Mouse (Mus musculus) liver, adult 2 months (tissue): ENCODE results near the gene Kank3. TPM values are rescaled to one million over a fixed set of nuclear protein-coding genes. Genes with fewer than 3 reads are reported as not detected.
A peak's percentile ranks its signal among the peaks of the same experiment; 100 is the strongest.

Experiments used
- DNase-seq: peaks from one replicate; pipeline ENCODE4 v3.0.0-alpha.2; 2011; ENCODE audit warnings: low read depth, low spot score; ENCODE audit errors: extremely low read depth
- H3K27ac ChIP-seq: fragments of 200-500 bp; replicated peaks from 2 replicates; pipeline ENCODE4 v1.5.1; 2012; ENCODE audit warnings: low read depth, mild to moderate bottlenecking, control low read depth, inconsistent platforms, low read length; ENCODE audit not compliant: insufficient read depth
- H3K27me3 ChIP-seq: fragments of 200-500 bp; 2 replicates; pipeline ENCODE4 v1.6.1; 2012; ENCODE audit warnings: mild to moderate bottlenecking, moderate library complexity, low read length, inconsistent platforms; ENCODE audit not compliant: control insufficient read depth, insufficient read depth
- H3K36me3 ChIP-seq: fragments of 200-500 bp; 2 replicates; pipeline ENCODE4 v1.6.1; 2012; ENCODE audit warnings: low read length, inconsistent platforms; ENCODE audit not compliant: control insufficient read depth, insufficient read depth
- H3K4me1 ChIP-seq: fragments of 200-500 bp; 2 replicates; pipeline ENCODE4 v1.6.1; 2011; ENCODE audit warnings: low read length; ENCODE audit not compliant: control insufficient read depth, insufficient read depth
- H3K4me3 ChIP-seq: fragments of 200-500 bp; 2 replicates; pipeline ENCODE4 v1.5.1; 2011; ENCODE audit warnings: low read depth, mild to moderate bottlenecking, control low read depth, low read length, moderate library complexity; ENCODE audit not compliant: insufficient read depth
- H3K79me2 ChIP-seq: fragments of 200-500 bp; 2 replicates; pipeline ENCODE4 v1.6.1; 2012; ENCODE audit warnings: inconsistent platforms, mild to moderate bottlenecking, low read length, moderate library complexity; ENCODE audit not compliant: control insufficient read depth, insufficient read depth
- H3K9ac ChIP-seq: fragments of 200-500 bp; 2 replicates; pipeline ENCODE4 v1.6.1; 2012; ENCODE audit warnings: low read depth, mild to moderate bottlenecking, control low read depth, inconsistent platforms, low read length
- CTCF ChIP-seq: fragments of 200-500 bp; IDR thresholded peaks from 2 replicates; pipeline ENCODE4 v1.5.1; 2011; ENCODE audit warnings: low read depth, low read length, control low read depth
- POLR2A ChIP-seq: fragments of 200-500 bp; IDR thresholded peaks from 2 replicates; pipeline ENCODE4 v1.6.1; 2011; ENCODE audit warnings: low read length, control low read depth; ENCODE audit not compliant: insufficient read depth; ENCODE audit errors: extremely low read depth
- WGBS: fragments of 180-500 bp; shearing (Covaris S2); methylation state at CpG from one replicate; pipeline ENCODE4 v1.1.7; 2018; 5-methylcytosine and 5-hydroxymethylcytosine counted together
- polyA plus RNA-seq: library from polyadenylated mRNA; depleted of rRNA; stranded (reverse); fragments of >200 nt; gene quantifications from 2 replicates; pipeline ENCODE4 v1.2.3, GENCODE M21; 2012
- total RNA-seq: library from RNA; depleted of rRNA; stranded (reverse); fragments of >200 nt; gene quantifications from 2 replicates; pipeline ENCODE4 v1.2.3, GENCODE M21; 2014

Gene Kank3
- total and polyA plus RNA-seq, 2 experiments, result 6.0 to 13.4 TPM

DNA sequence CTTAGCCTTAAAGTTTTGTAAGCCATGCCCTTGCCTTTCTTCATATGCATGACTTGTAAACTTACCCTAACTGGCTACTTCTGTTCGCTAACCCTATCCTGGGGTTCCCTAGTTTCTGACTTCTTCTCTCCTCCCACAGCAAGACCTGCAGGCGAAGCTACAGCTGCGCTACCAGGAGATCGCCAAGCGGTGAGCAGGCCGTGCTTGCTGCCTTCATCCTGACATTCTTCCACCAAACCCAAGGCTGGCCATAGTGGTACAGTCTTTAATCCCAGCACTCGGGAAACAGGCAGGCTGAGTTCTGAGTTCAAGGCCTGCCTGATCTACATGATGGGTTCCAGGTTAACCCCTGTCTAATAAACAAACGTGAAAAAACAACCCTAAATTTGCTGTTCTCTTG lies 15.1 kb downstream of the Kank3 start:
- Histone ChIP-seq H3K4me1 (peaks cover 25% of the 10 kb centered on the region), H3K27me3 (no peaks in the 10 kb centered on the region), H3K9ac (no peak overlapping the region), H3K27ac (no peak overlapping the region; the same call in 1 of the 2 replicates), H3K79me2 (peaks cover 9% of the 10 kb centered on the region; the same call in 1 of the 2 replicates), H3K4me3 (no peak overlapping the region), H3K36me3 (peaks cover 30% of the 10 kb centered on the region)
- DNase-seq, result no peak
- 71% methylated on average over 8 of the region's 8 CpGs for WGBS
- no peak for TF ChIP-seq POLR2A
- no peak for TF ChIP-seq CTCF

DNA sequence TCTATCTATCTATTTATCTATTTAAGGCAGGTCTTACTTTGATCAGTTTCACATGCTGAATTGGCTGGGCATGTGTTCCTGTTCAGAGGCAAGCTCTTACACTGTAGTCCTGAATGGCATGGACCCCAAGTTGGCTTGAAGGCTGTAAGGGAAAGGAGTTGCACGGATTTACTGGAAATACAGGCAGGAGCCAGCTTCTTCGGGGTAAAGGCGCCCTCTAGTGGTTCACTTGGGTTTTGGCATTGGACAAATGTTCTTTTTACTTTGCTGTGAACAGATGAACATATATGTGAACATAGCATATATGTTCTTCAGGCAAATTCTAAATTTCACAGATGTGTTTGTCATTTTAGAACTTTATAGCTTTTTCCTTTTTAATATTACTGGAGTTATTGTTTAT lies 16.5 kb downstream of the Kank3 start:
- Histone ChIP-seq H3K27ac (no peak overlapping the region), H3K4me1 (peaks cover 25% of the 10 kb centered on the region), H3K27me3 (no peaks in the 10 kb centered on the region), H3K4me3 (no peak overlapping the region), H3K36me3 (peaks cover 31% of the 10 kb centered on the region), H3K79me2 (peaks cover 9% of the 10 kb centered on the region; the same call in 1 of the 2 replicates), H3K9ac (no peak overlapping the region)
- peak; percentile 72 for DNase-seq
- TF ChIP-seq POLR2A, result no peak
- TF ChIP-seq CTCF, result peak; percentile 71
- WGBS, result 0% methylated on average over 3 of the region's 3 CpGs

DNA sequence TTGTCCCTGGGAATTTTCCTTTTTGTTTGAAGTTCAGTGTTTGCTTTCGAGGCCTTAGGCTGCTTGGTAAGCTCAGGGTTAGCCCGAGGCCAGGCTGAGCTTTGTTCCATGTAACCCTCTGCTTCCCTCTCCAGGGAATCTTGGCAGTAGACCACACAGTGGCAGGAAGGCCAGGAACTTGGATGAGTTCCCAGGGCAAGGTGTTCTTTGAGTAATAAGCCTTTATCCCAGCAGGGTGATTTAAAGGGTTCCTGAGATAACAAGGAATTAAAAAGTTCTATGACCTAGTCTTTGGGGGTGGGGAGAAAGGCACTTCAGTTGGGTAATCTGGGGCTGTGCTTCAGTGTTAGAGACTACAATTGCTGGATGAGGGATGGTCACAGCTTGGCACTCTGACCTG lies 18.6 kb downstream of the Kank3 start:
- no peak overlapping the region for H3K9ac ChIP-seq
- H3K27me3 ChIP-seq, result no peaks in the 10 kb centered on the region
- H3K79me2 ChIP-seq, result peaks cover 9% of the 10 kb centered on the region; the same call in 1 of the 2 replicates
- TF ChIP-seq POLR2A, result no peak
- no peak for TF ChIP-seq CTCF
- 8% methylated on average over 2 of the region's 2 CpGs for WGBS
- H3K4me3 ChIP-seq, result no peak overlapping the region
- DNase-seq, result peak; percentile 100
- 0 out of 2 replicates have a peak overlapping the region, but pooled peaks have one; percentile 17 for H3K27ac ChIP-seq
- peaks cover 20% of the 10 kb centered on the region for H3K4me1 ChIP-seq
- H3K36me3 ChIP-seq, result peaks cover 33% of the 10 kb centered on the region

DNA sequence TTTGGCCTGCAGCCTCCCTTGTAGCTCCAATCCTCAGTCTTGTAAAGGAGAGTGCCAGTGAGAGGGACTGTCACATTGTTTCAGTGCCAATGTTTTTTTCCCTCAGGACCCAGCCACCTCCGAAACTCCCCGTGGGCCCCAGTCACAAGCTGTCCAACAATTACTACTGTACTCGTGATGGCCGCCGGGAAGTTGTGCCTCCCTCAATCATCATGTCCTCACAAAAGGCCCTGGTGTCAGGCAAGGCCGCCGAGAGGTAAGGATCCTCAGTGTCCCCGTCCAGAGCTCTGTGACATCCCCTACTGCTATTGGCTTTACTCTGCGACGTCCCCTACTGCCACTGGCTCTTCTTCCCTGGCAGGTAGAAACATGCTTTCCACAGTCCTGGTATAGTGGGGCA lies 19.2 kb downstream of the Kank3 start:
- no peak for DNase-seq
- H3K27me3 ChIP-seq, result no peaks in the 10 kb centered on the region
- H3K4me1 ChIP-seq, result peaks cover 20% of the 10 kb centered on the region
- H3K4me3 ChIP-seq, result no peak overlapping the region
- 90% methylated on average over 10 of the region's 10 CpGs for WGBS
- H3K9ac ChIP-seq, result no peak overlapping the region
- H3K36me3 ChIP-seq, result peaks cover 39% of the 10 kb centered on the region
- no peak for TF ChIP-seq POLR2A
- no peak for TF ChIP-seq CTCF
- no peak overlapping the region for H3K27ac ChIP-seq
- peaks cover 9% of the 10 kb centered on the region; the same call in 1 of the 2 replicates for H3K79me2 ChIP-seq

DNA sequence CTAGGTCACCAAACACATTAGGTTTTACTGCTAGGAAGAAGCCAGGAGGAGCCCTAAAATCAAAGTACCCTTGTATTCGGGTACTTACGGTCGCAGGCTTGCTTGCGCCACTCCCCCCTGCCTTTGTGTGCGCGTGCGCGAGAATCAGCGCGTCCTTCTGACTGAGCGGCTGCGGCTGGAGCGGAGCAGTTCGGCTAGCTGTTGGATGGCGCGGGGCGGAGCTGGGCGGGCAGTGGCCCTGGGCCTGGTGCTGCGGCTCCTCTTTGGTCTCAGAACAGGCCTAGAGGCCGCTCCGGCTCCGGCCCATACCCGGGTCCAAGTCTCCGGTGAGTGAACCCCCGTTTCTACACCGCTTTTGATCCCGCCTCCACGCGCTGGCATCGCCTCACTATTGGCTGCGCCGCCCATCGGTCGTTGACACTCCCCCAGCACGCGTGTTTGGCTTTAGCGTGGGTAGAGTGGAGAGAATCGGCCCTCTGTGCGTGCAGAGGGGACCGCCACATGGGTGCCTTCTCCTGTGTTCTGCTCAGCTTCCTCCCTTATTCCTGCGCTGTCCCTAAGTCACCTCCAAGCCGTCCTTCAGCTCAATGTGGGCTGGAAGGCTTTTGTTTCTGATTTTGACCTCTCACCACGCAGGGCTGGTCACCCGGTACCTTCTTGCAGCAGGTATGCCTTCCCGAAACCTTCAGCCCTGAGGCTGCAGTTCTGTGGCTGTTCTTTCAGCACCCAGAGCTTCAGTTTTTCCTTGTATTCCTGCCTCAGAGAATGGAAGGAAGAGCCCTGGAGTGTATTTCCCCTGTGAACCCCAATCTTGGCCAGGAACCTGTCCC lies 32.9 kb downstream of the Kank3 start, which contains the start of gene Cd320:
Gene Cd320 (plus strand): TSS at position 126 of the 830 bp plus-strand sequence.
- peak within 1 kb of the TSS; percentile 53 for H3K27ac ChIP-seq
- peak within 1 kb of the TSS; percentile 72 for H3K9ac ChIP-seq
- H3K4me1 ChIP-seq, result peaks cover 5% of the 10 kb centered on the region
- DNase-seq, result peak; percentile 89
- 1% methylated on average over 45 of the region's 45 CpGs for WGBS
- H3K27me3 ChIP-seq, result no peaks in the 10 kb centered on the region
- peaks cover 2% of the 10 kb centered on the region; the same call in 1 of the 2 replicates for H3K36me3 ChIP-seq
- H3K79me2 ChIP-seq, result peaks cover 3% of the 10 kb centered on the region; the same call in 1 of the 2 replicates
- H3K4me3 ChIP-seq, result peak within 1 kb of the TSS; percentile 68
- TF ChIP-seq CTCF, result no peak
- TF ChIP-seq POLR2A, result peak; percentile 40; the same call in 1 of the 2 replicates
